Mouse (Mus musculus) left cerebral cortex, adult 2 months (tissue): ENCODE measurements at regions not wholly inside any gene's neighbourhood (a gene's known extent, or its start where the extent isn't known, plus 50 kb on each side); places are given as distances from the start of the nearest gene placed in this dataset.

Source experiments
- DNase-seq, 2 experiments: peaks; one replicate each; pipeline ENCODE4 v3.0.0; 2021 to 2022; ENCODE audit warnings: low spot score in 2 of 2, mixed read lengths in 1 of 2; ENCODE audit errors: extremely low spot score in 1 of 2
- H3K27ac ChIP-seq: fragments of 200-600 bp; 2 replicates; pipeline ENCODE4 v1.8.1; 2022
- H3K4me3 ChIP-seq: fragments of 200-600 bp; 2 replicates; pipeline ENCODE4 v1.8.1; 2022
- CTCF ChIP-seq: fragments of 200-600 bp; IDR thresholded peaks from 2 replicates; pipeline ENCODE4 v1.8.1; 2022; ENCODE audit warnings: antibody characterized with exemption, mild to moderate bottlenecking, moderate library complexity
- intact Hi-C: fragments of 180-260 bp; cut with DNase I; formaldehyde crosslinking; loops from one replicate; pipeline ENCODE4 v1.15.1; 2025

DNA sequence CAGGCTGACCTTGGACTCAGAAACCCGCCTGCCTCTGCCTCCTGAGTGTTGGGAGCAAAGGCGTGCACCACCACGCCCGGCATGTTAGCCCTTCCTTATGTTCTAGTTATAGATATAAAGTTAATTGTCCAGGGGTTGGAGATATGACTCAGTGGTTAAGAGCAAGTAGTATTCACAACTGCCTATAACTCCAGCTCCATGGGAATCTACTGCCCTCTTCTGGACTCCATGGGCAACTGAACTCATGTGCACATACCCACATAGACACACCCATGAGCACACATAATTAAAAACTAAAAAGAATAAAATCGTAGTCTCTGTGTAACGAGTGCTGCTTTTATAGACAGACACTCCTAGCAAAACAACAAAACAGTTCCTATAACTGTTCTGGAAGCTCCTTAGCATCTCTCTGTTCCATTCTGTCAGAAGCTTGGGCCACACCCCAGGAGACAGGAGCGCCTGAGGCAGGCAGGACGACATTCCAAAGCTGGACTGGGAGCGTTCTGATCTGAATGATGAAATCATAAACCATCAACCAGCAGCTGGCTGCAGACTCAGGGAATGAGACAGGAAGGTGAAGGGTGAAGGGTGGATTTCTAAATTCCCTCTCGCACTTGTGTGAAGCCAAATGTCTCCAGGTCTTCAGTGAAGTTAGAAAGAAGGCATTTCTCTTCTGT, 80.6 kb upstream of the Zfp217 start:
- Histone ChIP-seq H3K4me3 (no peak overlapping the region), H3K27ac (no peak overlapping the region)
- no peak; the same call in 1 of the 2 replicates for TF ChIP-seq CTCF
- intact Hi-C loops = no loop called here
- DNase-seq = no peak

DNA sequence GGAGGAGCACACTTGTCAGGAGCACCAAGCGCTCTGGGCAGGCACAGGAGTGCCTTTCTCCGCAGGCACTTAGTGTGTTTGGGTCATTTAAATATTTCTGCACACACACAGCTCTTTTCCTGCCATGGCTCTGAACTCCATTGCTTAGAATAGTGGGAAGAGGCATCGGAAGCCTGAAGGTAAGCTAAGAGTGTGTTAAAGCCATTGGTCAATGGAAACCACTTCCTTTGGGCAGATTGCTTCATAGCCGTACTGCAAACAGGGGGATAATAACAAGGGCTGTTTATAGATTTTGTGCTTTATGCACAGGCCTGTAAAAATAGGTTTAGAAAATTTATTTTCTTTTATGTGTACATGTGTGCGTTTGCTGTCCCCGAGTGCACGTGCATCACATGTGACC, 76.0 kb upstream of the Zfp217 start:
- intact Hi-C loops = loop anchor here (2.0 kb wide), 1 partner anchor 95 kb away; no protein-coding TSS in a partner anchor
- DNase-seq = no peak

DNA sequence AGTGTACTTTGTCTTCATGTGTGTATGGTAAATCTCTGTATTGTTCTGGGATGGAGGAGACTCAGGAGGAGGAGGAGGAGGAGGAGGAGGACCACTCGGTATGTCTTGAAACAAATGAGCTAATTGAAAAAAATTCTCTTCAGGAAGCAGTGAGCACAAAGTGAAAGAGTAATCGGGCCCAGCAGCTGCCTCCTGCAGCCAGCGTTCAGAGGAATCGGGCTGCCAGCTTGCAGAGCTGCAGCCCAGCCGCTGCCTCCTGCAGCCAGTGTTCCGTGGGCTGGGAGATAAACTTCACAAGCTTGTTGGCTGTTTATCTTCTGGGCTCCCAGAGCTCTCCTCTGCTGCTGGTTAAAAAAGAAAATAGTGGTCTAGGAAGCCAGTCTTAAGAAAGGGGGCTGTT, 74.9 kb upstream of the Zfp217 start:
- no peak for TF ChIP-seq CTCF
- no peak for DNase-seq
- Histone ChIP-seq H3K27ac (no peak overlapping the region), H3K4me3 (no peak overlapping the region)
- intact Hi-C loops = loop anchor here (2.0 kb wide), 1 partner anchor 96 kb away; no protein-coding TSS in a partner anchor

More for the DNA sequence above, 76.0 kb upstream of the Zfp217 start:
- H3K27ac ChIP-seq = no peak overlapping the region
- H3K4me3 ChIP-seq = no peak overlapping the region
- TF ChIP-seq CTCF = no peak

DNA sequence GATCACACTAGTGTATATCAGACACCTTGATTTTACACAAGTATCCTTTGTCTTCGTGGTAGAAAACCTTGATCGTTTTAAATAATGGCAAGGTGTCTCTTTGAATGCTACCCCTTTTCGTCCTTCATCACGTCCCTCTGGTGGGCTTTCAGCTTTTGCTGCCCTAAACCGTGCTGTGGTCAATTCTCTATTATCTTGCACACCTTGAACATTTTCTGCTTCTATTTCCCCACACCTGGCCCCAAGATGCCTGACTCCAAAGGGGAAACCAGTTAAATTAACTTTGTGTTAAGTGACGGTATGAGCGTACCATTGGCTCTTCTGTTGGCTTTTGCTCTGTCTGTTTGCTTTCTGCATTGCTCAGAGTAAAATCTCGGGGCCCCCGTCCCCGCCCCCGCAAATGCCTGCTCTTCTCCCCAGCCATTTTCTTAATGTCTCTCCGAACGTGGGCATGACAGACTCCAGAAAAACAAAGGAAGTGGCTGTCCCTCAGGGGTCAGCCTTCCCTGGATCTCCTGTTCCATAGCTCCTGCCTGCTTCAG, 74.2 kb upstream of the Zfp217 start:
- Histone ChIP-seq H3K4me3 (no peak overlapping the region), H3K27ac (no peak overlapping the region; the same call in 1 of the 2 replicates)
- intact Hi-C loops = loop anchor here (2.0 kb wide), 2 partner anchors 65 to 97 kb away; no protein-coding TSS in a partner anchor
- DNase-seq = no peak
- no peak for TF ChIP-seq CTCF

DNA sequence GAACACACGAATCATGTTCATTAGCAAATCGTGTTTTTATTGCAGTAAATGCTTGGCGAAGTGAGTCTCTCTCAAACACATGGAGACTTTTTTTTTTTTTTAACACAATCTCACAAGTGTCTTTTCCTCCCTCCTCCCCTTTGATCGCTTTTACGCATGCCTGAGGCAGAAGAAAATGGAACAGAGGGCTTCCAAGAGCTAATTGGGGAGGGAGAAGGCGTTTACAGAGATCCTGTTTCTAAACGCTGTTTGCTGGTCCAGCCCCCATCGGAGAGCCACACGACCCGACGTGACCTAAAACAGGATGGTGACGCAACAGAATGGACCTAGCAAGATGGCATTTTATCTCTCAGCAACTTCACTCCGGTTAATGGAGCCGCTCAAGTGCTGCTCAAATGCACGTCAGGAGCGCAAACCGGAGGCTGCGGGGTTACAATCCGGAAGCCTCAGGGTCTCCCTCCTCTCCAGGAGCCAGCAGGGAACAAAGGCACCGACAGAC, 73.0 kb upstream of the Zfp217 start:
- Histone ChIP-seq H3K27ac (peak overlapping the region; percentile 18; the same call in 1 of the 2 replicates), H3K4me3 (peak overlapping the region; percentile 26)
- TF ChIP-seq CTCF = no peak
- intact Hi-C loops = loop anchor here (2.0 kb wide), 1 partner anchor 66 kb away; no protein-coding TSS in a partner anchor
- DNase-seq = peak in 1 of 2 experiments; percentile 32

DNA sequence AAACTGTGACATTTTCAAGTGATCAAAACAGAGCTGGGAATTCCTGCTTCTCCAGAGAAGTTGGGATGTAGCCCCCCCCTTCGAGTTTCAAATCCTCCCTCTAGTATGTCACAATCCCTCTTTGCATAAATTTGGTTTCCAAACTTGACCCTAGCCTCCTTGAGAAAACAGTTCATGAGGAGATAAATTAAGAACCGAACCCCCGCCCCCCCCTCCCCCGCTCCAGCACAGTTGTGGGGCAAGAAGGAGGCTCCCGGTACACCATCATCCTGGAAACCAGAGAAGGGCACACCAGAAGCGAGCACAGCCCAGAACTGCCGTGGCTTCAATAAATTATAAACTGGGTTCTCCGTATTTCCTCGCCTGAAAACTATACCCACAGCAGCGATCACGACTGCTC, 72.5 kb upstream of the Zfp217 start:
- no peak for DNase-seq
- Histone ChIP-seq H3K4me3 (peak overlapping the region; percentile 26), H3K27ac (peak overlapping the region; percentile 33; the same call in 1 of the 2 replicates)
- intact Hi-C loops = loop anchor here (2.0 kb wide), 1 partner anchor 66 kb away; no protein-coding TSS in a partner anchor
- no peak for TF ChIP-seq CTCF

DNA sequence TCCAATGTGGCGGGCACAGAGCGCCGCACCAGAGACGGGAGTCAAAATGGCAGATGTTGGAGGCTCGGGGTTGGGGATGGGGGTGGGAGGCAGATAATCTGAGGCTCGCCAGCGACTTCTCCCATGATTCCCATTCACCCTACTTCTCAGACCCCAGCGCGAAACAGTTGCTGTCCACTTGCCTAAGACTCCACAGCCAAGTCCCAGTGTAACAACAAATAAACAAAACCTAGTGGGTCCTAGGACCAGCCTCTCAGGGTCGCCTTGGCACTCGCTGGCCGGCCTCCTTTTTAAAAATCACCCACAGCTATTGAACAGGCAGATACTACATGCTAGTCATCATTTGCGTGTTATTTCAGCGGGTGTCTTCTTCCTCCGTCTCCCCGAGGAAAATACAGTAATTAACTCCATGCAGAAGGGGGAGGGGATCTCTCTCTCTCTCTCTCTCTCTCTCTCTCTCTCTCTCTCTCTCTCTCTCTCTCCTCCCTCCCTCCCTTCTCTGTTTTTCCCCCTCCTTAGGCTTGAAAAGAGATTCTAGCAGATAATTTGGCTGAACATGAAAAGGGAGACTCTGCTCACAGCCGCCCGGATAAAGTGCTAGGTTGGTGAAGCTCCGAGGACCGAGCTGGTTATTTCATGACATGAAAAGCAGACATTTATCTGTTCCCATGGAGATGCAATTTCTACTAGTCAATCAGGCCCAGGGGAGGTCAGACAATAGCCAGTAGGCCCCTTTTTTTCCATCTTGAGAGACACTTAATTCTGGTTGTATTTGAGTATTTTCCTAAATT, 71.9 kb upstream of the Zfp217 start:
- no peak for TF ChIP-seq CTCF
- H3K4me3 ChIP-seq = peak overlapping the region; percentile 29
- H3K27ac ChIP-seq = peak overlapping the region; percentile 80
- intact Hi-C loops = loop anchor here (2.0 to 5.0 kb wide), 3 partner anchors 67 to 103 kb away; no protein-coding TSS in a partner anchor
- peak in 1 of 2 experiments; percentile 18 for DNase-seq

DNA sequence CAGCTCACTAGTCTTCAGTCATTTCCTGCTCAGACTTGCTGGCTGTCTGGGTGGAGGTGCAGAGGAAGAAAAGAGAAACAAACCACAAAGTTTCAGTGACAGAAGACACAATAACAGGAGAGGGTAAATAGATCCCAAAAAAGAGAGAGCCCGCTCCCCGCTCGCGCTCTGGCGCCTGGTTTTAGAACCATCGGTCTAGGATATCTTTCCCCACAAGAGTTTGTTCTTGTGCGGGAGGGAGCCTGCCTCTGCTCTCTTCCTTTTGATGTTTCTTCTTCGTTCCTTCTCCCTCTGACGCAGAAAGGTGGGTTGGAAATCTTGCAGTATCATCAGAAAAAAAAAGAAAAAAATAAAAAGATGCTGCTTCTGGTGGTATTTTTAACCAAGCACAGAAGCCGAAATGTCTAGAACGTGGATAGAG, 71.3 kb upstream of the Zfp217 start:
- H3K27ac ChIP-seq = peak overlapping the region; percentile 80
- intact Hi-C loops = loop anchor here (2.0 to 5.0 kb wide), 2 partner anchors 86 to 102 kb away; no protein-coding TSS in a partner anchor
- no peak for TF ChIP-seq CTCF
- peak in 1 of 2 experiments; percentile 17 for DNase-seq
- peak overlapping the region; percentile 29 for H3K4me3 ChIP-seq

DNA sequence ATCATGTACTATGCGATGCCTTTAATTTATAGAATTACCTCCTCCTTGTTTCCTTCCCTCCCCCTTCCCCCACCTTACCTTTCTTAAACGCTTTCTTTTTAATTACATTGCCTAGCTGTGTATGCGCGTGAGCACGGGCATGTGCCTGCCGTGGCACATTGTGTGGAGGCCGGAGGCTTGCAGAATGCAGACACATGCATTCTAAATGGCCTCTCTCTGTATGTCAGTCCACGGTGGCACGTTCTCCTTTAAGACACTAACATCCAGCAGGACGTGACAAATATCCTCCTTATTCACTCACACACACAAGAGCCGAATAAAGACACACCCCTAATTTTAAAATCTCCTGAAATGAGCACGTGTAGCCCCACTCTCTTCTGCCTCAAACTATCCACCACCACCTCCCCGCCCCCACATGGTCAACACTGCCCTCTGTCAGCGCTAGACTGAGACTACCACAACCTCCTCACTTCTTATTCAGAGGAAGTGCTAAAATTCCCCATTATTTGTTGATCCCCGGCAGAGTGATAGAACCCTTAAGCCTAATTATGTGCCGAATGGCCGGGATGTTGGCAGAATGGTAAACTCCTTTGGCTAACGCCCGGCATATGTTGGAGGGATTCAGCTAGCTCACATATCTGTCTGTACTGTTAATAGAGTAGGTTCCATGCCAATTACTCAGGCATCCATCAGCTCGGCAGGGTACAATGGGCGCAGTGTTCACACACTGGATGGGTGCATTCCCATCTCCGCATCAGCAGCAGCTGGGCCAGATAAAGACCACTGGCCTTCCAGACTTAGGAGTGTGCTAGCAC, 70.5 kb upstream of the Zfp217 start:
- peak; percentile 23 to 45 for DNase-seq
- Histone ChIP-seq H3K27ac (peak overlapping the region; percentile 55; the same call in 1 of the 2 replicates), H3K4me3 (peak overlapping the region; percentile 28)
- peak; percentile 40 for TF ChIP-seq CTCF
- intact Hi-C loops = loop anchor here (2.0 to 5.0 kb wide), 2 partner anchors 86 to 101 kb away; no protein-coding TSS in a partner anchor

DNA sequence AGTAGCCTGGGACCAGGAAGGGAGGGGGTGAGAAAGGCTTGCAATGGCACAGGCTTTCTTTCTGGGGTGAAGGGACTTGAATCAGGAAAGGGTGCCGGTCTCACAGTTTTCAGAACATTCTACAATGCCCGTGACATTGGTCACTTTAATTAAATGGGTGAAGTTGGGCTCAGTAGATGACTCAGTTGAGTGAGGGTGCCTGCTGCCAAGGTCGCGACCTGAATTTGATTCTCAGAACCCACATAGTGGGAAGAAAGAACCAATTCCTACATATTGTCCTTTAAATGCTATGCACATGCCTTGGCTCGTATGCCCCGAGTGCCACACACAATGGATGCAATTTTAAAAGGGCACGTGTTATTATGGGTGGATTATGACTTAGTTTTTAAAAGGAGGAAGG, 68.4 kb upstream of the Zfp217 start:
- no peak for DNase-seq
- TF ChIP-seq CTCF = no peak
- Histone ChIP-seq H3K27ac (no peak overlapping the region), H3K4me3 (no peak overlapping the region)
- intact Hi-C loops = loop anchor here (5.0 kb wide), 1 partner anchor 99 kb away; no protein-coding TSS in a partner anchor

DNA sequence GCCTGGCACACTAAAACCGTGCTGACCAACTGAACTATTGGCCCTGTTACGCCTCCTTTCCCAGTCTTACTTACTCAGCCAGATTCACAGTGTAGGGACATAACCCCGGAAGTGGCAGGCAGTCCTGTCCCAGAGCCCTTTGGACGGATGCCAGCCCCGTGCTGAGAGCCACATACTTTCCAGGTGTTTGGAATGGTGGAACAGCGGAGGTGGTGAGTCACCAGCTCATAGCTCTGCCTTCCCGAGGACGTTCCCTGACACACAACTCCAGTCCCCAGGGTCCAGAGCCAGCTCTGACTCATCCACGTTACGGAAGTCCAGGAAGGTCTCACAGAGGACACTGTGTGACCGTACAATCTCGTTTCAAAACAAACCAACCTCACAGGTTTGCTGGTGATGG, 61.2 kb upstream of the Zfp217 start:
- no peak for DNase-seq
- intact Hi-C loops = no loop called here

More for the DNA sequence above, 61.2 kb upstream of the Zfp217 start:
- no peak overlapping the region for H3K4me3 ChIP-seq
- TF ChIP-seq CTCF = no peak
- H3K27ac ChIP-seq = no peak overlapping the region
